Mouse (Mus musculus) erythroblast, embryonic 14.5 days (primary cell): ENCODE measurements around the gene Tcea3. TPM values are rescaled to one million over a fixed set of nuclear protein-coding genes. Genes with fewer than 3 reads are reported as not detected.

ENCODE experiments used
- H3K27me3 ChIP-seq: 2 replicates; pipeline ENCODE4 v1.6.1; 2012; ENCODE audit warnings: inconsistent platforms; ENCODE audit not compliant: control insufficient read depth
- H3K36me3 ChIP-seq: 2 replicates; pipeline ENCODE4 v1.6.1; 2012; ENCODE audit warnings: mild to moderate bottlenecking, inconsistent platforms; ENCODE audit not compliant: control insufficient read depth
- H3K4me1 ChIP-seq: 2 replicates; pipeline ENCODE4 v1.6.1; 2012; ENCODE audit warnings: inconsistent platforms; ENCODE audit not compliant: control insufficient read depth
- H3K4me3 ChIP-seq: replicated peaks from 2 replicates; pipeline ENCODE3; 2012; ENCODE audit warnings: moderate library complexity, mild to moderate bottlenecking, inconsistent platforms
- H3K9me3 ChIP-seq: 2 replicates; pipeline ENCODE4 v1.6.1; 2012; ENCODE audit warnings: low read length, inconsistent platforms, mixed read lengths; ENCODE audit not compliant: control insufficient read depth
- GATA1 ChIP-seq: IDR thresholded peaks from 2 replicates; pipeline ENCODE4 v1.6.1; 2012; ENCODE audit warnings: low read length, inconsistent platforms, mixed read lengths
- TAL1 ChIP-seq: IDR thresholded peaks from 3 replicates; pipeline ENCODE4 v1.6.1; 2012; ENCODE audit warnings: low read length, inconsistent platforms, mixed read lengths
- polyA plus RNA-seq: library from polyadenylated mRNA; stranded (reverse); fragments of >175 nt; gene quantifications from 2 replicates; pipeline ENCODE4 v1.2.3, GENCODE M21; 2012

Gene Tcea3
- polyA plus RNA-seq, 1 experiment: not detected

DNA sequence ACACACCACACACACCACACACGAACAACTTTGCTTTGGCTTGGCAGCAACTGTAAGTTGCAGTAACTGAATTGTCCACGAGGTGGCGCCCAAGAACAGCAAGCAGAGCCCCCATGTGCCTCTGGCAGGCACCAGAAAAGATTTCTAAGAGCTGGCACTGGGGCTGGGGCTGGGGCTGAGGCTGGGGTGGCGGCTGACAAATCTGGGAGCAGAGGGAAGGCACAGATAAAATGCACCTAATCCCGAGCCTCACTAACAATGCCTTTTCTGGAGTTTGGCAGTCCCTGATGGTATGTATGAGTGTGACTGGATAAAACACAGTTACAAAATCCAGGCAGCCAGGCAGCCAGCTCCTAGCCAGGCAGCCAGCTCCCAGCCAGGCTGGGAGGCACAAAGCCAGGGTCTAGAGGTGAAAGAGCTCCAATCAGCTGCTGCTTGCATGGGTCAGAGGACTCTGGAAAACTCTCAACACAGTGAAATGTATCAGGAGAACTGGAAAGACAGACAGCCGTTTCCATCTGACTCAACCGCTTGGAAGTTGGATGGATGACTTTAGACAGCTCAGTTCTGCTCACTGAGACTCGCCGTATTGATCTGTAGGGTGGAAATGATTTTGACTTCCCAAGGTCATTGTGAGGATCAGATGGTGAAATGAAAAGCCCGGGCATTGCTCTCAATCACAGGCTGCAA, 13.1 kb downstream of the Tcea3 start:
- TF ChIP-seq GATA1: no peak
- no peak for TF ChIP-seq TAL1
- no peaks in the 10 kb centered on the region for H3K9me3 ChIP-seq
- H3K4me3 ChIP-seq: no peak overlapping the region
- no peaks in the 10 kb centered on the region; the same call in 1 of the 2 replicates for H3K36me3 ChIP-seq
- peaks cover 16% of the 10 kb centered on the region for H3K27me3 ChIP-seq
- peaks cover 4% of the 10 kb centered on the region for H3K4me1 ChIP-seq

DNA sequence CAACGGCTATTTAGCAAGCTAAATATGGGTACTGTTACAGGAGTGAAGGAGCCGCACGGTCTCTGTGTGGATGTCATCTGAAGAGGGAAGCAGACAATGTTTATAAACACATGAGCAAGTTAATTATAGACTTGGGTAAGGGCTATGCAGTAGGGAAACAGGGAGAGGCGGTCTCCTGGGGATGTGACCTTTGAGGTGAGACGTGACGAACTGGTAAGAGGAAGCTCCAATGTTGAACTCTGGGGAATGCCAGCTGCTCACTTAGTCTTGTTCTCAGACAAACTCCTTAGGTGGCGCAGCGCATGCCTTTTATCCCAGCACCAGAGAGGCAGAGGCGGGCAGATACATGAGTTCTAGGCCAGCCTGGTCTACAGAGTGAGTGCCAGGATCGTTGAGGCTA, 14.4 kb downstream of the Tcea3 start:
- peaks cover 17% of the 10 kb centered on the region for H3K27me3 ChIP-seq
- no peak for TF ChIP-seq GATA1
- no peak for TF ChIP-seq TAL1
- H3K36me3 ChIP-seq: no peaks in the 10 kb centered on the region; the same call in 1 of the 2 replicates
- H3K9me3 ChIP-seq: no peaks in the 10 kb centered on the region
- H3K4me3 ChIP-seq: no peak overlapping the region
- H3K4me1 ChIP-seq: no peaks in the 10 kb centered on the region

DNA sequence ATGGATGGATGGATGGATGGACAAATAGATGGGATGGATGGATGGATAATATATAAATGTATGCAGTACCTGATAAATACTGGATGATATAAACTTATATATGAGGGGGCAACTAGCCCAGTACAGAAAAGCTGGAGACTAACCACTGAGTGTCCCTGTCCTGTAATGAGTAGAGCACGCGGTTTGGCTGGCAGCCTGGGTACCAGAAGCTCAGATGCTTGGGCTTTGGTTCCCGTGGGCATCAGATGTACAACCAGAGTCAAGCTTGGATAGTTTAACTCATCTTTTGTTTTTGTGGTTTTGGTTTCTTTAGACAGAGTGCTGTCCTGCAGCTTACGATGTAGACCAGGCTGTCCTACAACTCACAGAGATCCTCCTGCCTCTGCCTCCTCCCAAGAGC, 16.0 kb downstream of the Tcea3 start:
- H3K4me1 ChIP-seq: no peaks in the 10 kb centered on the region
- H3K27me3 ChIP-seq: peaks cover 11% of the 10 kb centered on the region
- TF ChIP-seq TAL1 (no peak), GATA1 (no peak)
- no peak overlapping the region for H3K4me3 ChIP-seq
- H3K9me3 ChIP-seq: no peaks in the 10 kb centered on the region
- no peaks in the 10 kb centered on the region; the same call in 1 of the 2 replicates for H3K36me3 ChIP-seq

- Histone ChIP-seq H3K9me3 (no peaks in the 10 kb centered on the region), H3K4me3 (no peak overlapping the region), H3K4me1 (no peaks in the 10 kb centered on the region), H3K27me3 (peaks cover 5% of the 10 kb centered on the region), H3K36me3 (no peaks in the 10 kb centered on the region)
- TF ChIP-seq GATA1 (no peak), TAL1 (no peak)
Measured at GRCm38 (mm10) chr4:136266716-136267343, 19.3 kb downstream of the Tcea3 start.

- Histone ChIP-seq H3K4me3 (no peak overlapping the region), H3K4me1 (no peaks in the 10 kb centered on the region), H3K9me3 (peaks cover 4% of the 10 kb centered on the region; the same call in 1 of the 2 replicates), H3K27me3 (peaks cover 8% of the 10 kb centered on the region), H3K36me3 (no peaks in the 10 kb centered on the region; the same call in 1 of the 2 replicates)
- TF ChIP-seq TAL1: no peak
- no peak for TF ChIP-seq GATA1
Measured at GRCm38 (mm10) chr4:136268912-136269311, 21.4 kb downstream of the Tcea3 start.

DNA sequence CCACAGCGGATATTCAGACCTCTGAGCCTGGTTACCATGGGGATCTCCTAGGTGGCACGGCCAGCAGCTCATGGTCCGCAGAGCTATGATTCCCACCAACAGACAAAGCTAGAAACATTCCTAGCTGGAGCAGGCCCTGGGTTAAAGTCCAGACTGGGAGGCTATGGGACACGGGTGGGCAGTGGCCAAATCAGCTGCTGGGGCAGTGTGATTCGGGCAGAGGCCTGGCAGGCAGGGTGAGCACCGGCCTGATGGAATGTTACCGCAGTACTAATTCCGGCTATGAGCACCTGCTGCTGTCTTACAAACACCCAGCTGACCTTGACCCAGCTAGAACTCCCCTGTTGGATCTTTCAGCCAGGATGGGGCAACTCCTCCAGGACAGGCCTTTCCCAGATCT, 23.1 kb downstream of the Tcea3 start:
- Histone ChIP-seq H3K4me1 (no peaks in the 10 kb centered on the region), H3K4me3 (no peak overlapping the region), H3K36me3 (no peaks in the 10 kb centered on the region; the same call in 1 of the 2 replicates), H3K27me3 (peaks cover 5% of the 10 kb centered on the region; the same call in 1 of the 2 replicates), H3K9me3 (peaks cover 4% of the 10 kb centered on the region; the same call in 1 of the 2 replicates)
- TF ChIP-seq GATA1 (no peak), TAL1 (no peak)

GRCm38 (mm10) chr4:136281097-136281496, 33.6 kb downstream of the Tcea3 start:
- Histone ChIP-seq H3K27me3 (peaks cover 20% of the 10 kb centered on the region), H3K4me1 (peaks cover 13% of the 10 kb centered on the region), H3K36me3 (no peaks in the 10 kb centered on the region), H3K4me3 (no peak overlapping the region), H3K9me3 (no peaks in the 10 kb centered on the region)
- no peak for TF ChIP-seq GATA1
- TF ChIP-seq TAL1: no peak

DNA sequence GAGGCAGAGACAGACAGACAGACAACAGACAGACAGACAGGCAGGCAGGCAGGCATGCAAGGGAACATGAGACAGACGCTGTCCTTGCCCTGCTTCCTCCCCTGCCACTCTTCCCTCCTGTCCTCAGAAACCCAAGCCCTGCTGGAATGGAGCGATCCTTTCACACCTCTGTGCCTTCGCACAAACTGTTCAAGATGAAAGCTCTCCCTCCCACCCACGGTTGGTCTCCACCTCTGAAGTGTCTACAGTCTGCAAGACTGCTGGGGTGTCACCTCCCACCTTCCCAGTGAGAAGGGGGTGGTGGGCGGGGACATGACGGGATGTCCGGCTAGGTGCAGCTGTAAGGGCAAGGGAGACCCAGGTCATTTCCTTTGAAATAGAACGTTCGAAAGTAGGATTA, 34.1 kb downstream of the Tcea3 start:
- no peak for TF ChIP-seq TAL1
- TF ChIP-seq GATA1: no peak
- H3K9me3 ChIP-seq: no peaks in the 10 kb centered on the region
- no peaks in the 10 kb centered on the region for H3K36me3 ChIP-seq
- no peak overlapping the region for H3K4me3 ChIP-seq
- peaks cover 16% of the 10 kb centered on the region for H3K27me3 ChIP-seq
- peaks cover 19% of the 10 kb centered on the region for H3K4me1 ChIP-seq

DNA sequence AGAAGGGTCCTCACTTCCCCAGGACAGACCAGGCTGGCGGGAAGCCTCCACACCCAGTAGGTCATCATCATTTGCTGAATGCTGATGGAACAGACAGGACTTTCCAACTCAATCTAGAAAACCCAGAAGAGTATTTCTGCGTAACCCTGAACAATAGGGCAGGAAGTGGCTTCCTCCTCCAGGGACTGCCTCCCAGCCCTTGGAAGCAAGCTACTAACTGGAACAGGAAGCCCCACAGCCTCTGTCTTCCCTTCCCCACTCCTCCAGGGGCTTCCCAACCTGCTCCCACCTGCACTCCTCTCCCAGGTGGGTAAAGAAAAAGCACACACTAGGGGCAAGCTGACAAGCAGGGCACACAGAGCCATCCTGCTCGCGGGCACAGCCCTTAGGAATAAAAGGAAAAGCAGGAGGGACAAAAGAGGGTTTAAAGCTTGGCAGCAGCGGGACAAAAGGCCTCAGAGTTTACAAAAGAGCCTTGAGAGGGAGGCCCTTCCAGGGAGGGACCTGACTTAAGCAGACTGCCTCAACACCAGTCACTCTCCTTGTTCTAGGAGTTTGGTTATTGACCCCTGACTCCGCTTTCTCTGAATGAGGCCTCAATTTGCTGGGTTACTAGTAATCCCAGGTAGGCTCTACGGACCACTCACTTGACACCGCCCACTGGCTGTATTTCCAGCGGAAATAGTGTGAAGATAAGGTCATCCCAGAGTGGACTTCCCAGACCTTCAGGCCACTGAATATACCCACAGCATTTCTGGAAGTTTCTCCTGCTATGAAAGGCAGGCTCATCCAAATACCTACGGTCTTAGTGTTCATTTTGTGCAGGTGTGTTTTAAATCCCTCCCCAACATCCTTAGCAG, 35.3 kb downstream of the Tcea3 start:
- peaks cover 6% of the 10 kb centered on the region for H3K36me3 ChIP-seq
- peaks cover 12% of the 10 kb centered on the region for H3K27me3 ChIP-seq
- TF ChIP-seq GATA1 (no peak), TAL1 (no peak)
- H3K4me1 ChIP-seq: peaks cover 28% of the 10 kb centered on the region
- H3K4me3 ChIP-seq: no peak overlapping the region
- no peaks in the 10 kb centered on the region for H3K9me3 ChIP-seq
